Mouse (Mus musculus): ENCODE measurements around the gene Pmepa1.
A peak's percentile ranks its signal among the peaks of the same experiment; 100 is the strongest.

- TF ChIP-seq USF1 (IDR thresholded peaks at IDR 0.05; ENCODE audit: low read depth) (no peak), POLR2A (IDR thresholded peaks at IDR 0.05; ENCODE audit: insufficient read length, low read depth) (no peak), POLR2AphosphoS2 (IDR thresholded peaks at IDR 0.05; ENCODE audit: insufficient read length, low read depth) (peak; percentile 28), E2F4 (IDR thresholded peaks at IDR 0.05; ENCODE audit: insufficient read depth) (no peak), MYOG (IDR thresholded peaks at IDR 0.05; ENCODE audit: control insufficient read depth in 1 of 3, insufficient read depth in 1 of 3, insufficient read length in 2 of 3, low read depth in 2 of 3) (no peak)
These were observed 29.1 kb downstream of the Pmepa1 start for GRCm38 (mm10) chr2:173247197-173247596.
